Mouse (Mus musculus) spleen, adult 2 months (tissue): ENCODE measurements around the gene Gm10644.

ENCODE experiments used
- CTCF ChIP-seq: fragments of 200-500 bp; IDR thresholded peaks from 2 replicates; pipeline ENCODE4 v1.5.1; 2011; ENCODE audit warnings: mild to moderate bottlenecking, inconsistent platforms; ENCODE audit not compliant: insufficient read depth, insufficient read length, insufficient replicate concordance; ENCODE audit errors: extremely low read depth
- POLR2A ChIP-seq: fragments of 200-500 bp; IDR thresholded peaks from 2 replicates; pipeline ENCODE4 v1.6.1; 2011; ENCODE audit warnings: low read depth, low read length, inconsistent platforms

DNA sequence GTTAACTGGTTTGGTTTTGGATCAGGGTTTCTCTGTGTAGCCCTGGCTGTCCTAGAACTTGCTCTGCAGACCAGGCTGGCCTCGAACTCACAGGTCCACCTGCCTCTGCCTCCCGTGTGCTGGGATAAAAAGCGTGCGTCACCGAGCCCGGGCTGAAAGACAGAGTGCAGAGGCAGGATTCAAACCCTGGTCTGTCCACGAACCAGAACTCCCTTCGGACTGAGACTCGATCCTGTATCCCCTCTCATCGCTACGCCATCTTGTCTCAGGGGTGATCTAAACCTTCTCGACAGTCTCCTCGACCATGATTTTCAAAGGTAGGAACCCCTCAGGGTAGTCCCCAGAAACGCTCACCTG lies 278 bp downstream of the Gm10644 start:
- TF ChIP-seq CTCF (no peak), POLR2A (no peak)
